Mouse (Mus musculus) liver, postnatal 0 days (tissue): ENCODE measurements around the gene Olfr1426.

Experiments used
- CTCF ChIP-seq: sonication (generic); IDR thresholded peaks from 2 replicates; pipeline ENCODE4 v1.5.1; 2016; ENCODE audit warnings: antibody characterized with exemption, low read depth
- EP300 ChIP-seq: IDR thresholded peaks from 2 replicates; pipeline ENCODE4 v1.6.1; 2016; ENCODE audit warnings: antibody characterized with exemption, low read depth, mild to moderate bottlenecking

DNA sequence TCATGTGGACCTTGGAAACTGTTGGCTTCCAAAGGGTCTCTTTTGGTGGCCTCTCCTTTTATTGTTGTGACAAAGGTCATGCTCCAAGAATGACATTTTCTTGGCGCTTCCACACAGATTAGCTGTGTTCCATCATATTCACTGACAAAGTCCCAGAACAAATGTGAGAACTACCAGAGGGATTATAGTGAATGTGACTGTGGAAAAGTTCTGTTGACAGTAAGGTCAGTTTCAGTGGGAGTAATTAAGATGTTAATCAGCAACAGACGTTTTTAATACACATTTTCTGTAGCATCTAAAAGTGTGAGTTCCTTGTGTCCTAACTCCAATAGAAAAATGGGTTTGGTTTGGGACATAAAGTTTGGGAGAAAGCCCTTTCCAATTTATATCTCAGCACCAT lies 50.6 kb downstream of the Olfr1426 start, which contains the start of gene Olfr1423:
- TF ChIP-seq CTCF: no peak
- TF ChIP-seq EP300: no peak
